Mouse (Mus musculus) right cerebral cortex, postnatal 14 days (tissue): ENCODE measurements at regions not wholly inside any gene's neighbourhood (a gene's known extent, or its start where the extent isn't known, plus 50 kb on each side); places are given as distances from the start of the nearest gene placed in this dataset.

Experiments used
- DNase-seq: peaks from one replicate; pipeline ENCODE4 v3.0.0; 2022

GRCm38 (mm10) chrX:143996716-143997115 is 63.6 kb upstream of the Dcx start:
- peak; percentile 30 for DNase-seq
